Mouse (Mus musculus) CH12.LX (cell line): ENCODE measurements around the gene Ablim2. TPM values are rescaled to one million over a fixed set of nuclear protein-coding genes. Genes with fewer than 3 reads are reported as not detected.

Experiments
- DNase-seq: peaks from one replicate; pipeline ENCODE4 v3.0.0-alpha.2; 2013; ENCODE audit errors: extremely low read depth
- H3K27ac ChIP-seq: 2 replicates; pipeline ENCODE4 v1.5.1; 2012; ENCODE audit warnings: low read depth, mild to moderate bottlenecking, control low read depth, moderate library complexity; ENCODE audit not compliant: insufficient read depth
- H3K27me3 ChIP-seq: replicated peaks from 2 replicates; pipeline ENCODE3; 2012; ENCODE audit warnings: inconsistent platforms
- H3K36me3 ChIP-seq, 2 experiments: replicated peaks in 1 of 2; 2 replicates each; pipeline versions ENCODE3 to v1.6.1; 2012; ENCODE audit warnings: inconsistent platforms in 1 of 2, low read length in 1 of 2, mild to moderate bottlenecking in 1 of 2, mixed read lengths in 1 of 2, moderate library complexity in 1 of 2; ENCODE audit not compliant: control insufficient read depth in 1 of 2, insufficient read depth in 1 of 2
- H3K4me1 ChIP-seq, 2 experiments: 2 replicates each; pipeline ENCODE4 v1.6.1; 2012; ENCODE audit warnings: inconsistent platforms in 1 of 2, moderate library complexity in 1 of 2; ENCODE audit not compliant: insufficient read depth in 2 of 2, control insufficient read depth in 1 of 2
- H3K4me2 ChIP-seq: 2 replicates; pipeline ENCODE4 v1.6.1; 2012; ENCODE audit warnings: low read depth, mild to moderate bottlenecking, control low read depth; ENCODE audit not compliant: poor library complexity, insufficient read depth, severe bottlenecking
- H3K4me3 ChIP-seq, 3 experiments: fragments of 150-350 bp in 1 of 3; sonication (generic) in 1 of 3; replicated peaks in 1 of 3; 2 replicates each; pipeline versions ENCODE3 to v1.5.1; 2011 to 2012; ENCODE audit warnings: low read depth in 2 of 3, low read length in 2 of 3, mild to moderate bottlenecking in 2 of 3, moderate library complexity in 2 of 3, control low read depth in 1 of 3, improper control_type of control experiment in 1 of 3, inconsistent platforms in 1 of 3, mixed read lengths in 1 of 3; ENCODE audit not compliant: poor library complexity in 1 of 3
- H3K79me2 ChIP-seq: replicated peaks from 2 replicates; pipeline ENCODE4 v1.6.1; 2012; ENCODE audit warnings: mild to moderate bottlenecking, moderate library complexity; ENCODE audit not compliant: control insufficient read depth, poor library complexity, insufficient read depth, severe bottlenecking; ENCODE audit errors: extremely low read depth
- H3K9ac ChIP-seq: 2 replicates; pipeline ENCODE4 v1.6.1; 2012; ENCODE audit warnings: low read depth, mild to moderate bottlenecking, control low read depth, moderate library complexity; ENCODE audit not compliant: insufficient read depth
- H3K9me3 ChIP-seq: replicated peaks from 2 replicates; pipeline ENCODE3; 2012; ENCODE audit warnings: low read length, inconsistent platforms, mixed read lengths
- BHLHE40 ChIP-seq: IDR thresholded peaks from 2 replicates; pipeline ENCODE4 v1.6.1; 2011; ENCODE audit warnings: mild to moderate bottlenecking, low read depth, low read length, improper control_type of control experiment
- CHD2 ChIP-seq: IDR thresholded peaks from 2 replicates; pipeline ENCODE4 v1.6.1; 2011; ENCODE audit warnings: low read length, improper control_type of control experiment
- CTCF ChIP-seq, 2 experiments: IDR thresholded peaks in 1 of 2; conservative IDR thresholded peaks in 1 of 2; 2 replicates each; pipeline ENCODE4 v1.5.1; 2011 to 2012; ENCODE audit warnings: low read depth in 2 of 2, low read length in 2 of 2, improper control_type of control experiment in 1 of 2, inconsistent platforms in 1 of 2, mild to moderate bottlenecking in 1 of 2, moderate library complexity in 1 of 2
- ELF1 ChIP-seq: IDR thresholded peaks from 2 replicates; pipeline ENCODE4 v1.6.1; 2014; ENCODE audit warnings: low read depth, mild to moderate bottlenecking, inconsistent platforms, low read length, improper control_type of control experiment
- HCFC1 ChIP-seq: IDR thresholded peaks from 2 replicates; pipeline ENCODE4 v1.6.1; 2012; ENCODE audit warnings: low read depth, mild to moderate bottlenecking, inconsistent platforms, low read length, improper control_type of control experiment
- MAX ChIP-seq: IDR thresholded peaks from 2 replicates; pipeline ENCODE4 v1.6.1; 2011; ENCODE audit warnings: low read length, improper control_type of control experiment
- MEF2A ChIP-seq: IDR thresholded peaks from 2 replicates; pipeline ENCODE4 v1.6.1; 2014; ENCODE audit warnings: low read depth, mild to moderate bottlenecking, inconsistent platforms, low read length, improper control_type of control experiment, borderline replicate concordance
- MXI1 ChIP-seq: IDR thresholded peaks from 2 replicates; pipeline ENCODE4 v1.6.1; 2011; ENCODE audit warnings: mild to moderate bottlenecking, low read depth, low read length, improper control_type of control experiment
- PAX5 ChIP-seq: IDR thresholded peaks from 2 replicates; pipeline ENCODE4 v1.6.1; 2012; ENCODE audit warnings: low read length, inconsistent platforms, mixed read lengths
- POLR2A ChIP-seq: IDR thresholded peaks from 2 replicates; pipeline ENCODE4 v1.6.1; 2011; ENCODE audit warnings: low read depth, mild to moderate bottlenecking, improper control_type of control experiment, low read length
- RAD21 ChIP-seq: IDR thresholded peaks from 2 replicates; pipeline ENCODE4 v1.6.1; 2011; ENCODE audit warnings: low read depth, mild to moderate bottlenecking, low read length, improper control_type of control experiment, moderate library complexity
- SIN3A ChIP-seq: IDR thresholded peaks from 2 replicates; pipeline ENCODE4 v1.6.1; 2012; ENCODE audit warnings: low read length, improper control_type of control experiment, inconsistent platforms
- SMC3 ChIP-seq: IDR thresholded peaks from 2 replicates; pipeline ENCODE4 v1.6.1; 2011; ENCODE audit warnings: low read depth, low read length, improper control_type of control experiment
- TBP ChIP-seq: conservative IDR thresholded peaks from 2 replicates; pipeline ENCODE4 v1.6.1; 2011; ENCODE audit warnings: low read depth, low read length, improper control_type of control experiment
- ZC3H11A ChIP-seq: IDR thresholded peaks from 2 replicates; pipeline ENCODE4 v1.6.1; 2012; ENCODE audit warnings: low read depth, mild to moderate bottlenecking, inconsistent platforms, low read length, improper control_type of control experiment
- ZKSCAN1 ChIP-seq: IDR thresholded peaks from 2 replicates; pipeline ENCODE4 v1.6.1; 2012; ENCODE audit warnings: low read depth, inconsistent platforms, low read length, improper control_type of control experiment, borderline replicate concordance
- ZMIZ1 ChIP-seq: IDR thresholded peaks from 2 replicates; pipeline ENCODE4 v1.6.1; 2012; ENCODE audit warnings: low read depth, mild to moderate bottlenecking, inconsistent platforms, low read length, improper control_type of control experiment
- ZNF384 ChIP-seq: IDR thresholded peaks from 2 replicates; pipeline ENCODE4 v1.6.1; 2012; ENCODE audit warnings: low read depth, low read length, improper control_type of control experiment, inconsistent platforms
- dilution Hi-C: fragments of 300-500 bp; cut with MboI; formaldehyde crosslinking; loops from 2 replicates; pipeline ENCODE4 v1.14.3; 2020; ENCODE audit warnings: low sequenced_read_pairs; ENCODE audit not compliant: extremely low pct_unique_long_range_greater_than_20kb, extremely low pct_ligation_motif_present
- in situ Hi-C: fragments of 300-500 bp; cut with MboI; formaldehyde crosslinking; loops from 3 replicates; pipeline ENCODE4 v1.14.3; 2019; ENCODE audit warnings: low sequenced_read_pairs, low pct_ligation_motif_present, low pct_unique_long_range_greater_than_20kb, mixed read lengths
- polyA plus RNA-seq: library from polyadenylated mRNA; unstranded; fragments of >175 nt; gene quantifications from 2 replicates; pipeline ENCODE4 v1.2.1, GENCODE M21; 2012; ENCODE audit warnings: low read depth; ENCODE audit not compliant: insufficient read length
- total RNA-seq, 2 experiments: library from RNA; depleted of rRNA; stranded (reverse); fragments of 300-350 nt in 1 of 2; fragments of >200 nt in 1 of 2; gene quantifications; 2 replicates each; pipeline ENCODE4 v1.2.3; 2012 to 2014

The Ablim2 gene
- total and polyA plus RNA-seq, 3 experiments: 4.4 to 12.2 (median 11.0) TPM

GRCm38 (mm10) chr5:35789697-35790096 lies 32.0 kb downstream of the Ablim2 start:
- no peaks in the 10 kb centered on the region for H3K9me3 ChIP-seq

GRCm38 (mm10) chr5:35790387-35791065 lies 32.8 kb downstream of the Ablim2 start:
- in situ Hi-C loops (no loop called here), dilution Hi-C loops (no loop called here)
- DNase-seq: peak; percentile 48
- Histone ChIP-seq H3K9me3 (no peaks in the 10 kb centered on the region), H3K4me3 (peak overlapping the region in 2 of 3 experiments; percentile 17 to 22), H3K9ac (no peak overlapping the region), H3K27me3 (peaks cover 19% of the 10 kb centered on the region), H3K36me3 (no peaks in the 10 kb centered on the region), H3K79me2 (no peaks in the 10 kb centered on the region), H3K27ac (no peak overlapping the region), H3K4me2 (no peak overlapping the region), H3K4me1 (peaks cover 4 to 29% of the 10 kb centered on the region in 2 experiments; a peak in 3 of 4 replicates)
- TF ChIP-seq ZMIZ1 (no peak; the same call in 1 of the 2 replicates), SMC3 (no peak), ELF1 (no peak), HCFC1 (no peak; the same call in 1 of the 2 replicates), MAX (no peak), RAD21 (no peak), MEF2A (no peak), CHD2 (no peak), ZC3H11A (no peak), ZNF384 (no peak), BHLHE40 (no peak), POLR2A (peak; percentile 43; the same call in 1 of the 2 replicates), PAX5 (no peak), SIN3A (no peak), TBP (0 out of 2 replicates have a peak, but pooled peaks have one; percentile 34)

More at GRCm38 (mm10) chr5:35789697-35790096, 32.0 kb downstream of the Ablim2 start:
- no peak overlapping the region for H3K4me3 ChIP-seq
- no peak for DNase-seq
- no peaks in the 10 kb centered on the region for H3K36me3 ChIP-seq
- peaks cover 4 to 29% of the 10 kb centered on the region in 2 experiments; a peak in 3 of 4 replicates for H3K4me1 ChIP-seq
- H3K9ac ChIP-seq: no peak overlapping the region
- TF ChIP-seq MXI1: no peak
- no peak for TF ChIP-seq HCFC1
- no peak for TF ChIP-seq CTCF (conservative IDR thresholded peaks at IDR 0.05 in 1 of 2, IDR thresholded peaks at IDR 0.05 in 1 of 2; ENCODE audit: low read depth in 2 of 2, low read length in 2 of 2)
- TF ChIP-seq ZKSCAN1: no peak
- H3K4me2 ChIP-seq: no peak overlapping the region
- dilution Hi-C loops: no loop called here
- no peaks in the 10 kb centered on the region for H3K79me2 ChIP-seq
- in situ Hi-C loops: no loop called here
- H3K27ac ChIP-seq: no peak overlapping the region
- H3K27me3 ChIP-seq: peaks cover 19% of the 10 kb centered on the region
